In the genomic region with DNA sequence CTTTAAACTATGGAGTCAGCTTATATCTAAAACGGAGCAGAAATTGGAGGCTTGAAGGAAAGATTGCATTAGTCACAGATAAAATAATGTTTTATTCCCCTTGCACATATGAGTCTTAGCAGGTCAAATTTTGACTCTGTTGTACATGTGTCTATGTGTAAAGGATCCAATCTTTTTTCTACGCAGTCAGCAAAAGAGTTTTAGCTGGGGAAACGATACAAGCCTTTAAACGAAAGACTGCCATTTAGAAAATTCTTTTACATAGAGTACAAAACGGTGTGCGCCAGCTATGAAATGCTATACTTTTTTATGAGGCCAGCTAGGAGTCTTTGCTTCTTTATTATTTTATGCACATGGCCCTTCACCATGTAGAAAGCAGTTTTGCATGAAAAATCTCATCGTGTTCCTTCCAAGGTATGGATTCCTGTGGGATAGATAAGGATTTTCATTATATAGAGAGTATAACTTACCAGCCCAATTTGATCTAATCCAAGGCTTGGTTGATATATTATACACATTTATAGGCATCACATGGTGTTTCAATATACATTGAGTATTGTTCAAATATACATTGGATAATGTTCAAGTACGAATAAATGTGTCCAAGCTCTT, we compare ENCODE assay signal across 28 mouse cellular contexts.
"Had no signal": no experiment of that assay in that cellular context is flagged by ENCODE, and none has a peak within 500 bp of the region (broad histone marks: within the 10 kb centered on the region; RNA-seq: fewer than 3 reads in every experiment).

No protein-coding gene starts in this region.

- H3K27me3 ChIP-seq: embryonic facial prominence, embryonic 12.5 days; embryonic facial prominence, embryonic 15.5 days; forebrain, embryonic 12.5 days; forebrain, embryonic 13.5 days; forebrain, embryonic 15.5 days had no signal

- H3K36me3 ChIP-seq: embryonic facial prominence, embryonic 10.5 days; embryonic facial prominence, embryonic 12.5 days; embryonic facial prominence, embryonic 13.5 days; embryonic facial prominence, embryonic 15.5 days; forebrain, embryonic 10.5 days; forebrain, embryonic 12.5 days; forebrain, embryonic 15.5 days had no signal

- H3K9me3 ChIP-seq: embryonic facial prominence, embryonic 10.5 days; embryonic facial prominence, embryonic 12.5 days; embryonic facial prominence, embryonic 15.5 days; forebrain, embryonic 10.5 days; forebrain, embryonic 12.5 days; forebrain, embryonic 13.5 days; forebrain, embryonic 15.5 days had no signal

- H3K4me1 ChIP-seq: embryonic facial prominence, embryonic 10.5 days; embryonic facial prominence, embryonic 12.5 days; embryonic facial prominence, embryonic 13.5 days; embryonic facial prominence, embryonic 15.5 days; forebrain, embryonic 10.5 days; forebrain, embryonic 12.5 days; forebrain, embryonic 13.5 days; forebrain, embryonic 15.5 days had no signal

- ATAC-seq: forebrain, embryonic 13.5 days; forebrain, embryonic 14.5 days; forebrain, embryonic 15.5 days; forebrain, embryonic 16.5 days; forebrain, postnatal 0 days had no signal

- H3K9ac ChIP-seq: embryonic facial prominence, embryonic 12.5 days; embryonic facial prominence, embryonic 13.5 days; embryonic facial prominence, embryonic 15.5 days; forebrain, embryonic 12.5 days; forebrain, embryonic 13.5 days; forebrain, embryonic 15.5 days; forebrain, postnatal 0 days had no signal

- H3K4me3 ChIP-seq: embryonic facial prominence, embryonic 10.5 days; embryonic facial prominence, embryonic 12.5 days; embryonic facial prominence, embryonic 13.5 days; embryonic facial prominence, embryonic 15.5 days; erythroblast, embryonic 14.5 days; forebrain, embryonic 10.5 days; forebrain, embryonic 12.5 days; forebrain, embryonic 13.5 days; forebrain, embryonic 15.5 days; gastrocnemius, adult 2 months had no signal

- H3K27ac ChIP-seq: embryonic facial prominence, embryonic 10.5 days; embryonic facial prominence, embryonic 12.5 days; embryonic facial prominence, embryonic 13.5 days; embryonic facial prominence, embryonic 15.5 days; forebrain, embryonic 10.5 days; forebrain, embryonic 12.5 days; forebrain, embryonic 13.5 days; forebrain, embryonic 15.5 days; gastrocnemius, adult 2 months had no signal

- DNase-seq: cerebellum, adult 2 months; cerebellum, adult 8-10 months; cerebellum, adult 9-10 months; cerebellum, adult 9-11 months; cerebellum, postnatal 10 days; cerebellum, postnatal 14 days; cerebellum, postnatal 25 days; cerebellum, postnatal 36 days; embryo, embryonic 11 days; forebrain, postnatal 0 days; gastrocnemius, adult 2 months; gastrocnemius, postnatal 10 days; gastrocnemius, postnatal 14 days; gastrocnemius, postnatal 25 days; gastrocnemius, postnatal 36 days; heart, adult 11 months; heart, adult 18-20 months had no signal

- H3K4me2 ChIP-seq: embryonic facial prominence, embryonic 12.5 days; embryonic facial prominence, embryonic 13.5 days; embryonic facial prominence, embryonic 15.5 days; forebrain, embryonic 12.5 days; forebrain, embryonic 13.5 days; forebrain, embryonic 15.5 days had no signal
